Mouse (Mus musculus) stomach, postnatal 0 days (tissue): ENCODE results near the gene Plekha6.

Experiments
- CTCF ChIP-seq: IDR thresholded peaks from 2 replicates; pipeline ENCODE4 v1.5.1; 2016; ENCODE audit warnings: antibody characterized with exemption, low read depth, mild to moderate bottlenecking, moderate library complexity
- EP300 ChIP-seq: optimal IDR thresholded peaks from 2 replicates; pipeline ENCODE3; 2016; ENCODE audit warnings: antibody characterized with exemption

- TF ChIP-seq CTCF, result no peak
- TF ChIP-seq EP300, result no peak
Measured at GRCm38 (mm10) chr1:133309652-133310267, 145.8 kb downstream of the Plekha6 start, which contains the start of gene Golt1a.
